Mouse (Mus musculus) liver, embryonic 16.5 days (tissue): Measurements from ENCODE around the gene Napb. TPM values are rescaled to one million over a fixed set of nuclear protein-coding genes. Genes with fewer than 3 reads are reported as not detected.

Source experiments
- ATAC-seq: fragments of 200-750 bp; cut with Nextera tagmentation; 2 replicates; pipeline ENCODE4 v1.8.0; 2017; ENCODE audit warnings: low read depth, mild to moderate bottlenecking, moderate number of reproducible peaks, moderate library complexity
- H3K27ac ChIP-seq: fragments of 300-500 bp; sonication (generic); 2 replicates; pipeline ENCODE4 v1.5.1; 2014; ENCODE audit warnings: mild to moderate bottlenecking, low read length
- H3K27me3 ChIP-seq: fragments of 300-500 bp; sonication (generic); 2 replicates; pipeline ENCODE4 v1.6.1; 2014; ENCODE audit warnings: low read depth, low read length, mixed read lengths; ENCODE audit not compliant: control insufficient read depth, insufficient read depth
- H3K36me3 ChIP-seq: fragments of 300-500 bp; sonication (generic); 2 replicates; pipeline ENCODE4 v1.6.1; 2014; ENCODE audit warnings: mild to moderate bottlenecking; ENCODE audit not compliant: control insufficient read depth, insufficient read depth
- H3K4me1 ChIP-seq: fragments of 300-500 bp; sonication (generic); 2 replicates; pipeline ENCODE4 v1.6.1; 2014; ENCODE audit warnings: low read depth, low read length, mixed read lengths; ENCODE audit not compliant: control insufficient read depth
- H3K4me2 ChIP-seq: fragments of 300-500 bp; sonication (generic); 2 replicates; pipeline ENCODE4 v1.6.1; 2014; ENCODE audit warnings: low read depth, low read length, mixed read lengths
- H3K4me3 ChIP-seq: fragments of 300-500 bp; sonication (generic); 2 replicates; pipeline ENCODE4 v1.5.1; 2014; ENCODE audit warnings: low read depth, mild to moderate bottlenecking, low read length
- H3K9ac ChIP-seq: fragments of 300-500 bp; sonication (generic); 2 replicates; pipeline ENCODE4 v1.6.1; 2014; ENCODE audit warnings: low read depth, low read length
- H3K9me3 ChIP-seq: fragments of 300-500 bp; sonication (generic); replicated peaks from 2 replicates; pipeline ENCODE4 v1.6.1; 2016; ENCODE audit warnings: low read length; ENCODE audit not compliant: control insufficient read depth
- WGBS: fragments of 180-500 bp; shearing (Covaris S2); extraction: QIAGEN DNeasy Blood & Tissue Kit; methylation state at CpG from one replicate; pipeline ENCODE4 v1.1.7; 2014; ENCODE audit not compliant: insufficient replicate concordance; 5-methylcytosine and 5-hydroxymethylcytosine counted together
- polyA plus RNA-seq: library from polyadenylated mRNA; unstranded; fragments of >200 nt; fragmentation: Nextera tagmentation; extraction: Ambion mirVana; gene quantifications from 2 replicates; pipeline ENCODE4 v1.2.1, GENCODE M21; 2015

The Napb gene
- polyA plus RNA-seq, 1 experiment from 2014 or later = 0.34 TPM

- Histone ChIP-seq H3K4me2 (no peak overlapping the region), H3K27me3 (no peaks in the 10 kb centered on the region), H3K9ac (no peak overlapping the region), H3K27ac (no peak overlapping the region), H3K4me3 (no peak overlapping the region), H3K9me3 (no peaks in the 10 kb centered on the region), H3K4me1 (peaks cover 8% of the 10 kb centered on the region), H3K36me3 (peaks cover 23% of the 10 kb centered on the region)
- no peak for ATAC-seq
- 77% methylated on average over 5 of the region's 5 CpGs for WGBS
These were observed 41.5 kb downstream of the Napb start for GRCm38 (mm10) chr2:148690781-148691180.

- no peak for ATAC-seq
- Histone ChIP-seq H3K4me3 (no peak overlapping the region), H3K36me3 (peaks cover 23% of the 10 kb centered on the region), H3K27me3 (no peaks in the 10 kb centered on the region), H3K9ac (no peak overlapping the region), H3K27ac (no peak overlapping the region), H3K4me1 (peaks cover 8% of the 10 kb centered on the region), H3K9me3 (no peaks in the 10 kb centered on the region), H3K4me2 (no peak overlapping the region)
- 72% methylated on average over 3 of the region's 3 CpGs for WGBS
These were observed 42.0 kb downstream of the Napb start for GRCm38 (mm10) chr2:148690291-148690690.

- Histone ChIP-seq H3K4me3 (no peak overlapping the region), H3K27ac (no peak overlapping the region), H3K4me2 (no peak overlapping the region), H3K9ac (no peak overlapping the region), H3K4me1 (peaks cover 14% of the 10 kb centered on the region), H3K9me3 (no peaks in the 10 kb centered on the region), H3K36me3 (peaks cover 28% of the 10 kb centered on the region), H3K27me3 (no peaks in the 10 kb centered on the region)
- WGBS = 81% methylated on average over 6 of the region's 6 CpGs
- no peak for ATAC-seq
These were observed 42.7 kb downstream of the Napb start for GRCm38 (mm10) chr2:148689444-148690140.

- ATAC-seq = no peak
- Histone ChIP-seq H3K4me1 (peaks cover 22% of the 10 kb centered on the region), H3K4me3 (no peak overlapping the region), H3K4me2 (no peak overlapping the region), H3K9ac (no peak overlapping the region), H3K9me3 (no peaks in the 10 kb centered on the region), H3K27ac (no peak overlapping the region), H3K27me3 (no peaks in the 10 kb centered on the region), H3K36me3 (peaks cover 35% of the 10 kb centered on the region)
- 82% methylated on average over 5 of the region's 5 CpGs for WGBS
These were observed 44.3 kb downstream of the Napb start for GRCm38 (mm10) chr2:148687971-148688370.

- Histone ChIP-seq H3K27me3 (no peaks in the 10 kb centered on the region), H3K9me3 (no peaks in the 10 kb centered on the region), H3K4me3 (no peak overlapping the region), H3K4me1 (peaks cover 29% of the 10 kb centered on the region), H3K9ac (no peak overlapping the region), H3K36me3 (peaks cover 34% of the 10 kb centered on the region), H3K27ac (no peak overlapping the region; the same call in 1 of the 2 replicates), H3K4me2 (no peak overlapping the region)
- WGBS = 82% methylated on average over 1 of the region's 1 CpGs
- no peak for ATAC-seq
These were observed 45.4 kb downstream of the Napb start for GRCm38 (mm10) chr2:148686862-148687261.

- Histone ChIP-seq H3K4me1 (peaks cover 35% of the 10 kb centered on the region), H3K27ac (peak overlapping the region; percentile 80), H3K4me2 (0 out of 2 replicates have a peak overlapping the region, but pooled peaks have one; percentile 30), H3K9me3 (no peaks in the 10 kb centered on the region), H3K36me3 (peaks cover 23% of the 10 kb centered on the region), H3K9ac (no peak overlapping the region), H3K4me3 (no peak overlapping the region), H3K27me3 (no peaks in the 10 kb centered on the region)
- 64% methylated on average over 3 of the region's 3 CpGs for WGBS
- ATAC-seq = peak; percentile 10; the same call in 1 of the 2 replicates
These were observed 46.6 kb downstream of the Napb start for GRCm38 (mm10) chr2:148685709-148686108.

GRCm38 (mm10) chr2:148684972-148685371, 47.3 kb downstream of the Napb start:
- WGBS = 71% methylated on average over 2 of the region's 2 CpGs
- ATAC-seq = no peak
- Histone ChIP-seq H3K4me2 (peak overlapping the region; percentile 30), H3K27me3 (no peaks in the 10 kb centered on the region), H3K9ac (no peak overlapping the region), H3K36me3 (peaks cover 18% of the 10 kb centered on the region), H3K9me3 (no peaks in the 10 kb centered on the region), H3K4me3 (no peak overlapping the region), H3K27ac (peak overlapping the region; percentile 80), H3K4me1 (peaks cover 36% of the 10 kb centered on the region)

GRCm38 (mm10) chr2:148683031-148683430, 49.2 kb downstream of the Napb start:
- ATAC-seq = no peak
- 47% methylated on average over 1 of the region's 1 CpGs for WGBS
- H3K4me2 ChIP-seq = no peak overlapping the region
- H3K36me3 ChIP-seq = peaks cover 12% of the 10 kb centered on the region
- no peaks in the 10 kb centered on the region for H3K9me3 ChIP-seq
- H3K4me3 ChIP-seq = no peak overlapping the region
- H3K27me3 ChIP-seq = no peaks in the 10 kb centered on the region
- peaks cover 43% of the 10 kb centered on the region for H3K4me1 ChIP-seq
- no peak overlapping the region for H3K9ac ChIP-seq
- no peak overlapping the region for H3K27ac ChIP-seq

GRCm38 (mm10) chr2:148681461-148681891, 50.8 kb downstream of the Napb start:
- Histone ChIP-seq H3K9ac (peak overlapping the region; percentile 88), H3K4me2 (peak overlapping the region; percentile 77), H3K27ac (peak overlapping the region; percentile 84), H3K9me3 (no peaks in the 10 kb centered on the region), H3K4me3 (peak overlapping the region; percentile 88), H3K27me3 (no peaks in the 10 kb centered on the region), H3K4me1 (peaks cover 43% of the 10 kb centered on the region), H3K36me3 (peaks cover 14% of the 10 kb centered on the region)
- peak; percentile 39 for ATAC-seq
- 11% methylated on average over 17 of the region's 17 CpGs for WGBS
